Mouse (Mus musculus) CH12.LX (cell line): ENCODE results near the gene Ncoa4. TPM values are rescaled to one million over a fixed set of nuclear protein-coding genes. Genes with fewer than 3 reads are reported as not detected.
"Not testable (repeated sequence)": the region's sequence is repeated elsewhere in the genome, so short reads cannot be mapped to it uniquely, and the experiment has no call there.

Source experiments
- DNase-seq: peaks from one replicate; pipeline ENCODE4 v3.0.0-alpha.2; 2013; ENCODE audit errors: extremely low read depth
- H3K27ac ChIP-seq: 2 replicates; pipeline ENCODE4 v1.5.1; 2012; ENCODE audit warnings: low read depth, mild to moderate bottlenecking, control low read depth, moderate library complexity; ENCODE audit not compliant: insufficient read depth
- H3K27me3 ChIP-seq: replicated peaks from 2 replicates; pipeline ENCODE3; 2012; ENCODE audit warnings: inconsistent platforms
- H3K36me3 ChIP-seq, 2 experiments: replicated peaks in 1 of 2; 2 replicates each; pipeline versions ENCODE3 to v1.6.1; 2012; ENCODE audit warnings: inconsistent platforms in 1 of 2, low read length in 1 of 2, mild to moderate bottlenecking in 1 of 2, mixed read lengths in 1 of 2, moderate library complexity in 1 of 2; ENCODE audit not compliant: control insufficient read depth in 1 of 2, insufficient read depth in 1 of 2
- H3K4me1 ChIP-seq, 2 experiments: 2 replicates each; pipeline ENCODE4 v1.6.1; 2012; ENCODE audit warnings: inconsistent platforms in 1 of 2, moderate library complexity in 1 of 2; ENCODE audit not compliant: insufficient read depth in 2 of 2, control insufficient read depth in 1 of 2
- H3K4me2 ChIP-seq: 2 replicates; pipeline ENCODE4 v1.6.1; 2012; ENCODE audit warnings: low read depth, mild to moderate bottlenecking, control low read depth; ENCODE audit not compliant: poor library complexity, insufficient read depth, severe bottlenecking
- H3K4me3 ChIP-seq, 3 experiments: fragments of 150-350 bp in 1 of 3; sonication (generic) in 1 of 3; replicated peaks in 1 of 3; 2 replicates each; pipeline versions ENCODE3 to v1.5.1; 2011 to 2012; ENCODE audit warnings: low read depth in 2 of 3, low read length in 2 of 3, mild to moderate bottlenecking in 2 of 3, moderate library complexity in 2 of 3, control low read depth in 1 of 3, improper control_type of control experiment in 1 of 3, inconsistent platforms in 1 of 3, mixed read lengths in 1 of 3; ENCODE audit not compliant: poor library complexity in 1 of 3
- H3K79me2 ChIP-seq: replicated peaks from 2 replicates; pipeline ENCODE4 v1.6.1; 2012; ENCODE audit warnings: mild to moderate bottlenecking, moderate library complexity; ENCODE audit not compliant: control insufficient read depth, poor library complexity, insufficient read depth, severe bottlenecking; ENCODE audit errors: extremely low read depth
- H3K9ac ChIP-seq: 2 replicates; pipeline ENCODE4 v1.6.1; 2012; ENCODE audit warnings: low read depth, mild to moderate bottlenecking, control low read depth, moderate library complexity; ENCODE audit not compliant: insufficient read depth
- H3K9me3 ChIP-seq: replicated peaks from 2 replicates; pipeline ENCODE3; 2012; ENCODE audit warnings: low read length, inconsistent platforms, mixed read lengths
- BHLHE40 ChIP-seq: IDR thresholded peaks from 2 replicates; pipeline ENCODE4 v1.6.1; 2011; ENCODE audit warnings: mild to moderate bottlenecking, low read depth, low read length, improper control_type of control experiment
- CHD1 ChIP-seq: IDR thresholded peaks from 2 replicates; pipeline ENCODE4 v1.6.1; 2012; ENCODE audit warnings: low read depth, low read length, improper control_type of control experiment, inconsistent platforms
- CHD2 ChIP-seq: IDR thresholded peaks from 2 replicates; pipeline ENCODE4 v1.6.1; 2011; ENCODE audit warnings: low read length, improper control_type of control experiment
- EP300 ChIP-seq: IDR thresholded peaks from 2 replicates; pipeline ENCODE4 v1.6.1; 2011; ENCODE audit warnings: low read length, improper control_type of control experiment
- ETS1 ChIP-seq: conservative IDR thresholded peaks from 2 replicates; pipeline ENCODE4 v1.6.1; 2012; ENCODE audit warnings: low read depth, mild to moderate bottlenecking, inconsistent platforms, low read length, improper control_type of control experiment, moderate library complexity
- HCFC1 ChIP-seq: IDR thresholded peaks from 2 replicates; pipeline ENCODE4 v1.6.1; 2012; ENCODE audit warnings: low read depth, mild to moderate bottlenecking, inconsistent platforms, low read length, improper control_type of control experiment
- IRF4 ChIP-seq: IDR thresholded peaks from 2 replicates; pipeline ENCODE4 v1.6.1; 2014; ENCODE audit warnings: low read depth, mild to moderate bottlenecking, inconsistent platforms, low read length, improper control_type of control experiment
- JUN ChIP-seq: IDR thresholded peaks from 2 replicates; pipeline ENCODE4 v1.6.1; 2011; ENCODE audit warnings: low read depth, mild to moderate bottlenecking, low read length, improper control_type of control experiment, moderate library complexity; ENCODE audit not compliant: insufficient read depth
- MAFK ChIP-seq: IDR thresholded peaks from 2 replicates; pipeline ENCODE4 v1.6.1; 2011; ENCODE audit warnings: low read length, improper control_type of control experiment; ENCODE audit not compliant: insufficient replicate concordance
- POLR2A ChIP-seq: IDR thresholded peaks from 2 replicates; pipeline ENCODE4 v1.6.1; 2011; ENCODE audit warnings: low read depth, mild to moderate bottlenecking, improper control_type of control experiment, low read length
- RAD21 ChIP-seq: IDR thresholded peaks from 2 replicates; pipeline ENCODE4 v1.6.1; 2011; ENCODE audit warnings: low read depth, mild to moderate bottlenecking, low read length, improper control_type of control experiment, moderate library complexity
- SMC3 ChIP-seq: IDR thresholded peaks from 2 replicates; pipeline ENCODE4 v1.6.1; 2011; ENCODE audit warnings: low read depth, low read length, improper control_type of control experiment
- TCF12 ChIP-seq: IDR thresholded peaks from 2 replicates; pipeline ENCODE4 v1.6.1; 2014; ENCODE audit warnings: low read depth, mild to moderate bottlenecking, inconsistent platforms, low read length, improper control_type of control experiment
- USF2 ChIP-seq: conservative IDR thresholded peaks from 2 replicates; pipeline ENCODE4 v1.6.1; 2011; ENCODE audit warnings: low read depth, low read length, improper control_type of control experiment
- ZKSCAN1 ChIP-seq: IDR thresholded peaks from 2 replicates; pipeline ENCODE4 v1.6.1; 2012; ENCODE audit warnings: low read depth, inconsistent platforms, low read length, improper control_type of control experiment, borderline replicate concordance
- ZNF384 ChIP-seq: IDR thresholded peaks from 2 replicates; pipeline ENCODE4 v1.6.1; 2012; ENCODE audit warnings: low read depth, low read length, improper control_type of control experiment, inconsistent platforms
- dilution Hi-C: fragments of 300-500 bp; cut with MboI; formaldehyde crosslinking; loops from 2 replicates; pipeline ENCODE4 v1.14.3; 2020; ENCODE audit warnings: low sequenced_read_pairs; ENCODE audit not compliant: extremely low pct_unique_long_range_greater_than_20kb, extremely low pct_ligation_motif_present
- in situ Hi-C: fragments of 300-500 bp; cut with MboI; formaldehyde crosslinking; loops from 3 replicates; pipeline ENCODE4 v1.14.3; 2019; ENCODE audit warnings: low sequenced_read_pairs, low pct_ligation_motif_present, low pct_unique_long_range_greater_than_20kb, mixed read lengths
- polyA plus RNA-seq: library from polyadenylated mRNA; unstranded; fragments of >175 nt; gene quantifications from 2 replicates; pipeline ENCODE4 v1.2.1, GENCODE M21; 2012; ENCODE audit warnings: low read depth; ENCODE audit not compliant: insufficient read length
- total RNA-seq, 2 experiments: library from RNA; depleted of rRNA; stranded (reverse); fragments of 300-350 nt in 1 of 2; fragments of >200 nt in 1 of 2; gene quantifications; 2 replicates each; pipeline ENCODE4 v1.2.3; 2012 to 2014

Ncoa4 gene
- total and polyA plus RNA-seq, 3 experiments: 41.6 to 102 (median 63.9) TPM

GRCm38 (mm10) chr14:32112124-32112523, 47.5 kb upstream of the Ncoa4 start:
- H3K27ac ChIP-seq, in situ Hi-C loops, H3K9ac ChIP-seq, H3K27me3 ChIP-seq, dilution Hi-C loops, H3K4me1 ChIP-seq, H3K4me3 ChIP-seq, H3K79me2 ChIP-seq, H3K36me3 ChIP-seq, H3K4me2 ChIP-seq: not testable (repeated sequence)
- H3K9me3 ChIP-seq: peaks cover 17% of the 10 kb centered on the region
- DNase-seq: peak; percentile 74
- TF ChIP-seq ZNF384 (peak; percentile 62; the same call in 1 of the 2 replicates), IRF4 (peak; percentile 73), EP300 (peak; percentile 59; the same call in 1 of the 2 replicates)

- DNase-seq: no peak
- Histone ChIP-seq H3K4me1 (peaks cover 0 to 7% of the 10 kb centered on the region in 2 experiments; a peak in 1 of 4 replicates), H3K27me3 (no peaks in the 10 kb centered on the region), H3K9me3 (no peaks in the 10 kb centered on the region), H3K27ac (no peak overlapping the region), H3K36me3 (no peaks in the 10 kb centered on the region), H3K79me2 (no peaks in the 10 kb centered on the region), H3K9ac (no peak overlapping the region), H3K4me3 (no peak overlapping the region), H3K4me2 (no peak overlapping the region)
- no peak for TF ChIP-seq JUN
- TF ChIP-seq RAD21: no peak
- TF ChIP-seq CHD2: no peak
- no peak for TF ChIP-seq MAFK
- no peak for TF ChIP-seq HCFC1
- no peak for TF ChIP-seq ZKSCAN1
- no peak for TF ChIP-seq SMC3
- no peak for TF ChIP-seq ETS1
- TF ChIP-seq POLR2A: no peak
- TF ChIP-seq ZNF384: no peak
- no peak for TF ChIP-seq BHLHE40
- TF ChIP-seq CHD1: no peak
- no peak for TF ChIP-seq USF2
- no peak for TF ChIP-seq TCF12
- dilution Hi-C loops: no loop called here
- in situ Hi-C loops: no loop called here
Observed at GRCm38 (mm10) chr14:32120940-32121919, 38.4 kb upstream of the Ncoa4 start.
